Mouse (Mus musculus) granulocyte monocyte progenitor cell, adult 5-6 weeks (primary cell): ENCODE measurements around the gene Neil3. TPM values are rescaled to one million over a fixed set of nuclear protein-coding genes. Genes with fewer than 3 reads are reported as not detected.
"Not testable (repeated sequence)": the region's sequence is repeated elsewhere in the genome, so short reads cannot be mapped to it uniquely, and the experiment has no call there.

Experiments
- ATAC-seq: replicated peaks from 2 replicates; pipeline ENCODE4 v1.8.0; 2016; ENCODE audit warnings: mild to moderate bottlenecking, moderate TSS enrichment, inconsistent platforms; ENCODE audit not compliant: poor library complexity, severe bottlenecking
- total RNA-seq, 2 experiments: library from RNA; stranded (forward) in 1 of 2; stranded (reverse) in 1 of 2; fragments of 200-712, 200-1000 nt in 1 of 2; fragments of >200 nt in 1 of 2; fragmentation: Nextera tagmentation in 1 of 2; gene quantifications; 2 replicates each; pipeline ENCODE4 v1.2.3; 2014 to 2017

Neil3 gene
- total RNA-seq, 2 experiments from 2014 or later, result 29.3 to 42.0 TPM

DNA sequence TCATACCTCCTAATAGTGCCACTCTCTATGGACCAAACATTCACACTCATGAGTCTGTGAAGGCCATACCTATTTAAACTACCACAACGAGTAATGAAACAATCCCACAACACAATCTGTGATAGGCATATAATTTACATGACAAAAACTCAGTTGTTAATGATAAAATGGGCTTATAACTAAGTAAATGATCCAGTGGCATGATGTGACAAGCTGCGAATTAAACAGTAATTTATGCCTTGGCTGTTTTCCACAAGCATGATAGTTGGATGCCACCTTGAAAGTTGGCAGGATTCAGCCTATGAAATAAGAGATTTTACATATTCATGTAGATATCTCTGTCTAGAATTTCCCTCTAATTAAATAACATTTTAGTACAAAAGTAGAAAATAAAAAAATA is 99.3 kb downstream of the Neil3 start:
- ATAC-seq, result no peak

DNA sequence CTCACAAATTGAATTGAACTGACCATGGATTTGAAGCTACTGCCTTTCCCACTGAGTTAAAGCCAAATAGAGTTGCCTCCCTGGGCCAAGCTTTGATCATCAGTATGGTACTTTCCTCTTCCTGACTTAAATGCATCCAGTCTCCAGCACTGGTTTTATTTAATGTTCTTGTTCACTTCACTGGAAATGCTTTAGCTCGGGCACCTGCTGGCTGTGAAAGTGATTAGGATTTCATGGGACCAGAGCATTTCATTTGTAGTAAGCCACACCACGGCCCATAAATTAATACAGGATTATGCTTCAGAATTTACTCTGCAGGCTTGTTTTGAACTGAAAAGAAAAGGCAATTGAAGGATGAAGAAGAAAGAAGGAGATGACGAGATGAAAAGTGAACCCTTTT is 100.8 kb downstream of the Neil3 start:
- ATAC-seq, result not testable (repeated sequence)

Other genes with a start within 250 kb of the Neil3 start
- gene Aga, start 127.3 kb downstream of the Neil3 start, total RNA-seq (2014; fragmentation: Nextera tagmentation), result 16.4 and 19.2 TPM in 2 replicates
- 18.6 and 22.9 TPM in 2 replicates for gene Aga, start 127.3 kb downstream of the Neil3 start, total RNA-seq (2017)